Mouse (Mus musculus) liver, adult 2 months (tissue): ENCODE measurements at regions not wholly inside any gene's neighbourhood (a gene's known extent, or its start where the extent isn't known, plus 50 kb on each side); places are given as distances from the start of the nearest gene placed in this dataset.

ENCODE experiments used
- DNase-seq: peaks from one replicate; pipeline ENCODE4 v3.0.0-alpha.2; 2011; ENCODE audit warnings: low read depth, low spot score; ENCODE audit errors: extremely low read depth
- H3K27ac ChIP-seq: fragments of 200-500 bp; replicated peaks from 2 replicates; pipeline ENCODE4 v1.5.1; 2012; ENCODE audit warnings: low read depth, mild to moderate bottlenecking, control low read depth, inconsistent platforms, low read length; ENCODE audit not compliant: insufficient read depth
- H3K27me3 ChIP-seq: fragments of 200-500 bp; 2 replicates; pipeline ENCODE4 v1.6.1; 2012; ENCODE audit warnings: mild to moderate bottlenecking, moderate library complexity, low read length, inconsistent platforms; ENCODE audit not compliant: control insufficient read depth, insufficient read depth
- H3K36me3 ChIP-seq: fragments of 200-500 bp; 2 replicates; pipeline ENCODE4 v1.6.1; 2012; ENCODE audit warnings: low read length, inconsistent platforms; ENCODE audit not compliant: control insufficient read depth, insufficient read depth
- H3K4me1 ChIP-seq: fragments of 200-500 bp; 2 replicates; pipeline ENCODE4 v1.6.1; 2011; ENCODE audit warnings: low read length; ENCODE audit not compliant: control insufficient read depth, insufficient read depth
- H3K4me3 ChIP-seq: fragments of 200-500 bp; 2 replicates; pipeline ENCODE4 v1.5.1; 2011; ENCODE audit warnings: low read depth, mild to moderate bottlenecking, control low read depth, low read length, moderate library complexity; ENCODE audit not compliant: insufficient read depth
- H3K79me2 ChIP-seq: fragments of 200-500 bp; 2 replicates; pipeline ENCODE4 v1.6.1; 2012; ENCODE audit warnings: inconsistent platforms, mild to moderate bottlenecking, low read length, moderate library complexity; ENCODE audit not compliant: control insufficient read depth, insufficient read depth
- H3K9ac ChIP-seq: fragments of 200-500 bp; 2 replicates; pipeline ENCODE4 v1.6.1; 2012; ENCODE audit warnings: low read depth, mild to moderate bottlenecking, control low read depth, inconsistent platforms, low read length
- CTCF ChIP-seq: fragments of 200-500 bp; IDR thresholded peaks from 2 replicates; pipeline ENCODE4 v1.5.1; 2011; ENCODE audit warnings: low read depth, low read length, control low read depth
- POLR2A ChIP-seq: fragments of 200-500 bp; IDR thresholded peaks from 2 replicates; pipeline ENCODE4 v1.6.1; 2011; ENCODE audit warnings: low read length, control low read depth; ENCODE audit not compliant: insufficient read depth; ENCODE audit errors: extremely low read depth
- WGBS: fragments of 180-500 bp; shearing (Covaris S2); methylation state at CpG from one replicate; pipeline ENCODE4 v1.1.7; 2018; 5-methylcytosine and 5-hydroxymethylcytosine counted together

GRCm38 (mm10) chr14:58208401-58208800 lies 138.1 kb downstream of the Fgf9 start:
- no peak overlapping the region for H3K9ac ChIP-seq
- H3K4me1 ChIP-seq: no peaks in the 10 kb centered on the region
- no peaks in the 10 kb centered on the region for H3K79me2 ChIP-seq
- no peaks in the 10 kb centered on the region for H3K36me3 ChIP-seq
- no peak for DNase-seq
- 93% methylated on average over 1 of the region's 1 CpGs for WGBS
- TF ChIP-seq CTCF (no peak), POLR2A (no peak)
- no peak overlapping the region for H3K27ac ChIP-seq
- no peaks in the 10 kb centered on the region for H3K27me3 ChIP-seq
- no peak overlapping the region for H3K4me3 ChIP-seq

- Histone ChIP-seq H3K27me3 (no peaks in the 10 kb centered on the region), H3K9ac (no peak overlapping the region), H3K79me2 (no peaks in the 10 kb centered on the region), H3K4me3 (no peak overlapping the region), H3K27ac (no peak overlapping the region), H3K4me1 (no peaks in the 10 kb centered on the region), H3K36me3 (no peaks in the 10 kb centered on the region)
- no peak for DNase-seq
- TF ChIP-seq CTCF: no peak
- TF ChIP-seq POLR2A: no peak
- WGBS: 76% methylated on average over 6 of the region's 6 CpGs
Measured at GRCm38 (mm10) chr14:58202607-58203295, 132.4 kb downstream of the Fgf9 start.

GRCm38 (mm10) chr14:58189948-58190347 lies 119.6 kb downstream of the Fgf9 start:
- TF ChIP-seq POLR2A (no peak), CTCF (no peak)
- Histone ChIP-seq H3K36me3 (no peaks in the 10 kb centered on the region), H3K4me3 (no peak overlapping the region), H3K9ac (no peak overlapping the region), H3K79me2 (no peaks in the 10 kb centered on the region), H3K27ac (no peak overlapping the region), H3K4me1 (no peaks in the 10 kb centered on the region), H3K27me3 (peaks cover 7% of the 10 kb centered on the region; the same call in 1 of the 2 replicates)
- 83% methylated on average over 15 of the region's 15 CpGs for WGBS
- DNase-seq: no peak

- H3K4me1 ChIP-seq: no peaks in the 10 kb centered on the region
- H3K9ac ChIP-seq: no peak overlapping the region
- no peak overlapping the region for H3K4me3 ChIP-seq
- no peaks in the 10 kb centered on the region for H3K36me3 ChIP-seq
- WGBS: 55% methylated on average over 5 of the region's 5 CpGs
- no peaks in the 10 kb centered on the region for H3K79me2 ChIP-seq
- no peak for TF ChIP-seq CTCF
- no peak for TF ChIP-seq POLR2A
- H3K27ac ChIP-seq: no peak overlapping the region
- peaks cover 9% of the 10 kb centered on the region; the same call in 1 of the 2 replicates for H3K27me3 ChIP-seq
- no peak for DNase-seq
Measured at GRCm38 (mm10) chr14:58182869-58183268, 112.5 kb downstream of the Fgf9 start.

- no peak for TF ChIP-seq POLR2A
- H3K27ac ChIP-seq: no peak overlapping the region
- no peaks in the 10 kb centered on the region for H3K4me1 ChIP-seq
- no peak overlapping the region for H3K9ac ChIP-seq
- peaks cover 12% of the 10 kb centered on the region; the same call in 1 of the 2 replicates for H3K27me3 ChIP-seq
- H3K36me3 ChIP-seq: no peaks in the 10 kb centered on the region
- H3K79me2 ChIP-seq: no peaks in the 10 kb centered on the region
- no peak overlapping the region for H3K4me3 ChIP-seq
- DNase-seq: no peak
Measured at GRCm38 (mm10) chr14:58180724-58181123, 110.4 kb downstream of the Fgf9 start.

GRCm38 (mm10) chr14:58175651-58176363 lies 105.5 kb downstream of the Fgf9 start:
- Histone ChIP-seq H3K9ac (no peak overlapping the region), H3K79me2 (no peaks in the 10 kb centered on the region), H3K4me1 (no peaks in the 10 kb centered on the region), H3K27ac (no peak overlapping the region), H3K27me3 (peaks cover 16% of the 10 kb centered on the region; the same call in 1 of the 2 replicates), H3K4me3 (no peak overlapping the region), H3K36me3 (no peaks in the 10 kb centered on the region)
- TF ChIP-seq POLR2A (no peak), CTCF (no peak)
- no peak for DNase-seq
- WGBS: 51% methylated on average over 5 of the region's 5 CpGs
